In genomic region chr19:34748992-34749391, GRCm38 (mm10) we compare ENCODE assay signal across 21 mouse cellular contexts.
"Had no signal": no experiment of that assay in that cellular context is flagged by ENCODE, and none has a peak within 500 bp of the region (broad histone marks: within the 10 kb centered on the region; RNA-seq: fewer than 3 reads in every experiment).

No protein-coding gene starts in this region.

- H3K9me3 ChIP-seq: hindbrain, embryonic 15.5 days; intestine, embryonic 15.5 days; limb, embryonic 12.5 days; limb, embryonic 15.5 days; lung, embryonic 15.5 days; megakaryocyte, embryonic 14.5 days; midbrain, embryonic 10.5 days; midbrain, embryonic 13.5 days; neural tube, embryonic 13.5 days; stomach, embryonic 15.5 days had no signal

- H3K4me1 ChIP-seq: intestine, embryonic 15.5 days; stomach, embryonic 15.5 days had no signal

- DNase-seq: left cerebral cortex, postnatal 4 days; lung, adult 18-20 months; lung, postnatal 10 days; lung, postnatal 36 days; retina, postnatal 1 day; right cerebral cortex, postnatal 25 days; spleen, adult 18-20 months; thymus, postnatal 25 days had no signal

- H3K9ac ChIP-seq: hindbrain, embryonic 15.5 days; intestine, embryonic 15.5 days; limb, embryonic 12.5 days; limb, embryonic 15.5 days; liver, embryonic 14.5 days; lung, embryonic 15.5 days; midbrain, embryonic 13.5 days; neural tube, embryonic 13.5 days; stomach, embryonic 15.5 days had no signal

- ATAC-seq: intestine, embryonic 15.5 days; midbrain, embryonic 13.5 days; midbrain, embryonic 16.5 days had no signal

- H3K36me3 ChIP-seq: hindbrain, embryonic 15.5 days; intestine, embryonic 15.5 days; limb, embryonic 12.5 days; limb, embryonic 15.5 days; lung, embryonic 15.5 days; midbrain, embryonic 10.5 days; midbrain, embryonic 13.5 days; neural tube, embryonic 13.5 days; stomach, embryonic 15.5 days had no signal

- H3K27me3 ChIP-seq: intestine, embryonic 15.5 days; stomach, embryonic 15.5 days had no signal

- H3K4me2 ChIP-seq: hindbrain, embryonic 15.5 days; intestine, embryonic 15.5 days; limb, embryonic 12.5 days; limb, embryonic 15.5 days; lung, embryonic 15.5 days; midbrain, embryonic 13.5 days; neural tube, embryonic 13.5 days; stomach, embryonic 15.5 days had no signal

- H3K27ac ChIP-seq: hindbrain, embryonic 15.5 days; intestine, embryonic 15.5 days; limb, embryonic 12.5 days; limb, embryonic 15.5 days; liver, embryonic 14.5 days; lung, embryonic 15.5 days; midbrain, embryonic 10.5 days; midbrain, embryonic 13.5 days; neural tube, embryonic 13.5 days; stomach, embryonic 15.5 days had no signal

- H3K4me3 ChIP-seq: hindbrain, embryonic 15.5 days; intestine, embryonic 15.5 days; limb, embryonic 12.5 days; limb, embryonic 15.5 days; lung, embryonic 15.5 days; midbrain, embryonic 10.5 days; midbrain, embryonic 13.5 days; myocyte; neural tube, embryonic 13.5 days; stomach, embryonic 15.5 days had no signal
